Mouse (Mus musculus) layer of hippocampus, adult 2 months (tissue): ENCODE results near the gene Lrrc4c. TPM values are rescaled to one million over a fixed set of nuclear protein-coding genes. Genes with fewer than 3 reads are reported as not detected.

Source experiments
- DNase-seq, 2 experiments: peaks; one replicate each; pipeline ENCODE4 v3.0.0; 2022; ENCODE audit warnings: low spot score in 2 of 2
- H3K27ac ChIP-seq: fragments of 200-600 bp; 2 replicates; pipeline ENCODE4 v1.8.1; 2022
- H3K4me3 ChIP-seq: fragments of 200-600 bp; 2 replicates; pipeline ENCODE4 v1.8.1; 2022; ENCODE audit warnings: mild to moderate bottlenecking
- CTCF ChIP-seq: fragments of 200-600 bp; conservative IDR thresholded peaks from 2 replicates; pipeline ENCODE4 v1.8.1; 2022; ENCODE audit warnings: antibody characterized with exemption, mild to moderate bottlenecking, moderate library complexity
- long read RNA-seq, 2 experiments: library from polyadenylated mRNA; stranded (forward); transcript quantifications; one replicate each; pipeline ENCODE4 v2.0.0; 2021; ENCODE audit warnings: borderline mapping rate in 2 of 2
- total RNA-seq, 2 experiments: library from RNA; stranded (reverse); gene quantifications; 2 replicates each; pipeline ENCODE4 v1.2.3; 2021

Lrrc4c gene
- total RNA-seq = 10 to 100 TPM; 66.9 to 68.3 TPM
- long read RNA-seq, experiment 1, transcript Lrrc4c-201 (3 exons, 3,492 nt) = major isoform, 38 of 40 reads
- long read RNA-seq, experiment 1, partial matches to known transcripts = 0 of 40 reads
- long read RNA-seq, experiment 1, other reads (novel, unspliced or antisense) = 2 of 40 reads
- long read RNA-seq, experiment 2, transcript Lrrc4c-201 (3 exons, 3,492 nt) = major isoform, 49 of 63 reads
- long read RNA-seq, experiment 2, partial matches to known transcripts = 0 of 63 reads
- long read RNA-seq, experiment 2, other reads (novel, unspliced or antisense) = 12 of 63 reads

GRCm38 (mm10) chr2:96317387-96318299 lies at the start of gene Lrrc4c:
Gene Lrrc4c, plus strand, starts transcription at chr2:96318169.
- Histone ChIP-seq H3K4me3 (peak within 1 kb of the TSS; percentile 68), H3K27ac (peak within 1 kb of the TSS; percentile 75)
- no peak; the same call in 1 of the 2 replicates for TF ChIP-seq CTCF
- DNase-seq = peak; percentile 31 to 35

GRCm38 (mm10) chr2:96275061-96275460 lies 42.9 kb upstream of the Lrrc4c start:
- no peak for DNase-seq
- no peak overlapping the region for H3K4me3 ChIP-seq
- no peak for TF ChIP-seq CTCF
- no peak overlapping the region for H3K27ac ChIP-seq

- Histone ChIP-seq H3K27ac (no peak overlapping the region), H3K4me3 (no peak overlapping the region)
- DNase-seq = no peak
- peak; percentile 67 for TF ChIP-seq CTCF
Observed at GRCm38 (mm10) chr2:96282926-96283325, 35.0 kb upstream of the Lrrc4c start.

GRCm38 (mm10) chr2:96287512-96287911 lies 30.5 kb upstream of the Lrrc4c start:
- no peak overlapping the region for H3K4me3 ChIP-seq
- DNase-seq = no peak
- no peak for TF ChIP-seq CTCF
- H3K27ac ChIP-seq = no peak overlapping the region

GRCm38 (mm10) chr2:96290541-96290940 lies 27.4 kb upstream of the Lrrc4c start:
- DNase-seq = no peak
- TF ChIP-seq CTCF = no peak
- Histone ChIP-seq H3K27ac (no peak overlapping the region), H3K4me3 (no peak overlapping the region)

- no peak for DNase-seq
- Histone ChIP-seq H3K4me3 (no peak overlapping the region), H3K27ac (no peak overlapping the region)
- TF ChIP-seq CTCF = no peak
Observed at GRCm38 (mm10) chr2:96315034-96315433, 2.9 kb upstream of the Lrrc4c start.

- TF ChIP-seq CTCF = peak; percentile 79
- no peak overlapping the region for H3K27ac ChIP-seq
- no peak overlapping the region for H3K4me3 ChIP-seq
- no peak for DNase-seq
Observed at GRCm38 (mm10) chr2:96316531-96316930, 1.4 kb upstream of the Lrrc4c start.

GRCm38 (mm10) chr2:96318556-96318955 lies 587 bp downstream of the Lrrc4c start:
- Histone ChIP-seq H3K27ac (peak overlapping the region; percentile 75), H3K4me3 (peak overlapping the region; percentile 68)
- TF ChIP-seq CTCF = peak; percentile 56
- DNase-seq = no peak

GRCm38 (mm10) chr2:96319201-96319600 lies 1.2 kb downstream of the Lrrc4c start:
- peak overlapping the region; percentile 75 for H3K27ac ChIP-seq
- TF ChIP-seq CTCF = no peak
- peak; percentile 27 to 42 for DNase-seq
- H3K4me3 ChIP-seq = peak overlapping the region; percentile 68

- Histone ChIP-seq H3K27ac (peak overlapping the region; percentile 75), H3K4me3 (peak overlapping the region; percentile 68)
- peak in 1 of 2 experiments; percentile 18 for DNase-seq
- no peak for TF ChIP-seq CTCF
Observed at GRCm38 (mm10) chr2:96319649-96320048, 1.7 kb downstream of the Lrrc4c start.

GRCm38 (mm10) chr2:96334652-96335051 lies 16.7 kb downstream of the Lrrc4c start:
- H3K27ac ChIP-seq = peak overlapping the region; percentile 6; the same call in 1 of the 2 replicates
- no peak overlapping the region for H3K4me3 ChIP-seq
- no peak for TF ChIP-seq CTCF
- DNase-seq = no peak

GRCm38 (mm10) chr2:96337354-96337753 lies 19.4 kb downstream of the Lrrc4c start:
- Histone ChIP-seq H3K27ac (no peak overlapping the region), H3K4me3 (no peak overlapping the region)
- TF ChIP-seq CTCF = peak; percentile 82
- DNase-seq = peak; percentile 35 to 49

GRCm38 (mm10) chr2:96401186-96401811 lies 83.3 kb downstream of the Lrrc4c start:
- peak in 1 of 2 experiments; percentile 8 for DNase-seq
- no peak for TF ChIP-seq CTCF
- Histone ChIP-seq H3K4me3 (no peak overlapping the region), H3K27ac (peak overlapping the region; percentile 18; the same call in 1 of the 2 replicates)
